Mouse (Mus musculus): ENCODE results near the gene Gm28510. TPM values are rescaled to one million over a fixed set of nuclear protein-coding genes. Genes with fewer than 3 reads are reported as not detected.
"Not testable (repeated sequence)": the region's sequence is repeated elsewhere in the genome, so short reads cannot be mapped to it uniquely, and the experiment has no call there.

Gene Gm28510
- total RNA-seq (2015; ENCODE audit: low replicate concordance), result not detected in 2 replicates
- total RNA-seq (2017; ENCODE audit: low replicate concordance), result not detected in 2 replicates

DNA sequence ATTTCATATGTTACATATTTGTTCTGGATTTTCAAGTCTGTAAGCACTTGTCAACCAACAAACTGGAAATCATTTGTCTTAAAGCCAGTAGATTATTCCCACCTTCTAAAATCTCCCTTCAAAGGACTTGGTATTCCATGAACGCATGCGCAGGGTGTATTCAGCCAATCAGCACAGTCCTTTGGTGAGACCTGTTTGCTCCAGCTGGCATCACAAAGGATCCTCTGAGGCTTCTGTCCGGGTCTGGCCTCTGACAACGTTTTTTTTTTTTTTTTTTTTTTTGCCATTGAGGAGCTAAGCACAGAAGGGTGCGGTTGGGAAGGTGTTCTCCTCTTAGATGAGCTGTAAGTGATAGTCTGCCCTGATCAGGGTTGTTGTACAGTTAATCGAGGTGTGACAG lies at the start of gene Gm28510:
TSS of gene Gm28510 (plus strand) at position 301 of the 400 bp plus-strand sequence.
- not testable (repeated sequence) for ATAC-seq (replicated peaks; ENCODE audit: low FRiP score, poor library complexity, severe bottlenecking)

Other genes with a start within 250 kb of the Gm28510 start
- not detected in 2 replicates for gene Gm20834, start 88.1 kb upstream of the Gm28510 start, total RNA-seq (2015; ENCODE audit: low replicate concordance)
- not detected in 2 replicates for gene Gm20834, start 88.1 kb upstream of the Gm28510 start, total RNA-seq (2017; ENCODE audit: low replicate concordance)
- not detected in 2 replicates for gene Gm20737, start 123.3 kb downstream of the Gm28510 start, total RNA-seq (2015; ENCODE audit: low replicate concordance)
- gene Gm20737, start 123.3 kb downstream of the Gm28510 start, total RNA-seq (2017; ENCODE audit: low replicate concordance), result not detected in 2 replicates
- gene Gm21775, start 140.7 kb downstream of the Gm28510 start, total RNA-seq (2015; ENCODE audit: low replicate concordance), result not detected in 2 replicates
- gene Gm21775, start 140.7 kb downstream of the Gm28510 start, total RNA-seq (2017; ENCODE audit: low replicate concordance), result not detected in 2 replicates
- gene Gm21900, start 203.6 kb downstream of the Gm28510 start, total RNA-seq (2015; ENCODE audit: low replicate concordance), result not detected in 2 replicates
- not detected in 2 replicates for gene Gm21900, start 203.6 kb downstream of the Gm28510 start, total RNA-seq (2017; ENCODE audit: low replicate concordance)